Mouse (Mus musculus): ENCODE results near the gene Trim33.

The Trim33 gene

GRCm38 (mm10) chr3:103400807-103401206, 121.7 kb downstream of the Trim33 start:
- no peak for DNase-seq (ENCODE audit: low spot score in 2 of 2)

DNA sequence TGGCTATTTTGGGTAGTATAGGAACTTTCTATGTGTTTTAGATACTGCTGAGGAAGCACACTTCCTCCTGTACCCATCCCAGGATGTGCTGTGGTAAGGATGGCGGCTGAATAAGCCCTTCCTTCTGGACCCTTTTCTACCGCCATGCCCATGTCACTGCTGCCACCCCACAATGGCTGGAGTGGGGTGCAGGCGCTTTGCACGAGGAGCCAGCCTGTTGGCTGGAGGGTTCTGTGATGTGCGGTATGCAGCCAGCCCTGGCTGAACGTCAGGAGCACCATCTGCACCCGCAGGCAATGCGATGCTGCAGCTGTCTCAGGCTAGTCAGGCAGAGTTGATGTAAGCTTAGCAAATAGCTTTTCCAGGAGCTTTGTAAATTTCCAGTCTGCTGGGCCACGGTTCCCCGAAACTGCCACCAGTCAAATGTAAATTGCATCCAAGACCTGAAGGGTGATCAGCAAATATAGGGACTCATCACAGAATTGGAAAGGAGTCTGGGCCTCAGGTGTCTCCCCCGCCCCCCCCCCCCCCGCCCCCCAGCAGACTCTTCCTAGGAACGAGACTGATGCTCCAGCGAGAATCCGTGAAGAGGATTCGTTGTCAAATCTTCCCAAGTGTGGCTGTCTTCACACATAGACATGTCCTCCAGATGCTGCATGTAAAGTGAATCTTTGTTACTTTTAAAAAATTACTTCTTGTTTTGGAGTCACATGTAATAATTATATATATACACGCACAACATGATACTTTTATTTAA, 122.4 kb downstream of the Trim33 start:
- no peak for DNase-seq (ENCODE audit: low spot score in 2 of 2)

GRCm38 (mm10) chr3:103402212-103402611, 123.1 kb downstream of the Trim33 start:
- no peak for DNase-seq (ENCODE audit: low spot score in 2 of 2)

GRCm38 (mm10) chr3:103405135-103405534, 126.0 kb downstream of the Trim33 start:
- no peak for DNase-seq (ENCODE audit: low spot score in 2 of 2)

DNA sequence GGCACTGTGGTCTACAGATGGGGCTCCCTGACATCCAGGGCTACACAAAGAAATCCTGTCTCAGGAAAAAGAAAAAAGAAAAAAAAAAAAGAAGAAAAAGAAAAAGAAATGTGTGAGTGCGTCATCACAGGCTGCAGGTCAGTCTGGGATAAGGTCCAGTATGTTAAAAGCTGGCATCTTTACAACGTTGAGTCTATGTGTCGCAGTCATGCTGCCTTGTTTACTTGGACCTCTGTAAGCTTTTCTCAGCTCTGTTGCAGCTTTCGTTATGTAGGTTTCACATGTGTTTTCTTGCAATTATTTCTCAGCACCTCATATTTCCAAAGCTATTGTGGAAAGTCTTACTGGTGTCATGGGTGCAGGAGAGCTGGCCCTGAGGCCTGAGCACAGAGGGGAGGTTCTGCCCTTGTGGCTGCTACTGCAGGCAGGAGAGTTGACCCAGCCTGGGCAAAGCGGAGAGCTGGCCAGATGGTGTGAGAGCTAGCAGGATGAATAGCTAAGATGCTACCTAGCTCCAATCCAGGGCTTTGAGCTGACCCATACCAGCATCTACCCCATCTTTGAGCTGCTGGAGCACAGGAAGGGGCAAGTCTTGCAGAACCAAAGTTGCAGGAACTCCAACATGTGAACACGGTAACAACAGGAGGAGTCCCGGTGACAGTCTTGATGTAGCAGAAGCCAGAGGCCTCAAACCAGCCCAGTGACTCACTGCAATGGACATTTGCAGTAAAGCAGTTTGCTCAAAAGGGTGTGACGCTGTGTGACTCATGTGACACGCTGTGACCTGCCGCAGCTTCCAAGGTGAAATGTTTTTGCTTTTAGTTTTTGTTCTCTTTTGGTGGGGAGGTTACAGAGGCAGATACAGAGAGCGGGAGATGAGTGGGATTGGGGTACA, 127.0 kb downstream of the Trim33 start:
- DNase-seq (ENCODE audit: low spot score in 2 of 2), result no peak

Measured in spleen, postnatal 4 days (tissue).